Mouse (Mus musculus): ENCODE results near the gene Ubp1. TPM values are rescaled to one million over a fixed set of nuclear protein-coding genes. Genes with fewer than 3 reads are reported as not detected.

Ubp1 gene
- total and polyA plus RNA-seq, 3 experiments = 25.7 to 33.9 (median 26.0) TPM

DNA sequence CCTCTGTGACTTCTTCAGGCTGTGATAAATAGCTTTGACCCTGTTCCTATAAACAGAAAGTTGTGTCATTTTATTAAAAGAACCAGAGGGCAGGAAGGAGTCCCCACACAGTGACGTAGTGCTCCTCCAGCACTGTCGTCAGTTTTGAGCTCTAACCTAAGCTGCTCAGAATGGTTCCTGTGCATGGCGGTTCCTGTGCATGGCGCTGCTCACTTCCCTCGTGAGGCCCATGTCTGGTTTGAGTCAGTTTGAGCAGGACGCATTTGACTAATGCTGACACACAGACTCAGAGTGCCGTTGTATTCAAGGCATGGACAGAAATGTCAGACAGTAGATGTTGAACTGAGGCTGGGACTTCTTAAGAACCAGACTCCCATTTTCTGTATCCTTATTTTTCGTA lies 40.9 kb downstream of the Ubp1 start:
- no peak overlapping the region for H3K4me3 ChIP-seq
- H3K4me1 ChIP-seq (ENCODE audit: control insufficient read depth, insufficient read depth, low read length) = no peaks in the 10 kb centered on the region
- 63% methylated on average over 8 of the region's 8 CpGs for WGBS
- H3K36me3 ChIP-seq (ENCODE audit: control insufficient read depth, insufficient read depth, low read length) = no peaks in the 10 kb centered on the region
- H3K27ac ChIP-seq = no peak overlapping the region
- DNase-seq = no peak
- no peak overlapping the region for H3K9ac ChIP-seq (ENCODE audit: low read depth, low read length)
- H3K27me3 ChIP-seq (ENCODE audit: control insufficient read depth, insufficient read depth, low read length) = no peaks in the 10 kb centered on the region
- H3K79me2 ChIP-seq (replicated peaks; ENCODE audit: control insufficient read depth, insufficient read depth, low read length) = no peaks in the 10 kb centered on the region; the same call in 1 of the 2 replicates
- TF ChIP-seq POLR2A (IDR thresholded peaks at IDR 0.05; ENCODE audit: insufficient read depth, low read depth, low read length) (no peak), CTCF (IDR thresholded peaks at IDR 0.05) (no peak), EP300 (IDR thresholded peaks at IDR 0.05; ENCODE audit: insufficient read depth, low read depth, low read length) (no peak)
- intact Hi-C loops (cut with DNase I) = no loop called here

DNA sequence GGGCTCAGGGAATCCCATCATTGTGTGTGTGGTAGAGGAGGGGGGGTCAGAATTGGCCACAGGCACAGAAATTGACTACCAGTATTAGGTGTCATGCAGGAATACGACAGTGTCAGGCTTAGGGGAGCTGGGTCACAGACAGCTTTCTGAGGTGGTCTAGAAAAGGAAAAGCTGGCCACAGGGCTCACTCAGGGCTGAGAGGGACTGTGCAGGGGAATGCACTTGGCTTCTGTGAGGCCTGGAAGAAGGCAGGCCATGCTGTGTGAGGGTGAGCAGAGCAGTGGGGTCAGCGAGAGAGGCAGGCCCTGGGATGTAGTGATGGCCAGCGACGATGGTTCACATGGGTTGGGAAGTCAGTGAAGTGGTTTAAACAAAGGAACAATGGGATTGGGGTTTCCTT lies 43.1 kb downstream of the Ubp1 start:
- Histone ChIP-seq H3K79me2 (replicated peaks; ENCODE audit: control insufficient read depth, insufficient read depth, low read length) (no peaks in the 10 kb centered on the region; the same call in 1 of the 2 replicates), H3K27me3 (ENCODE audit: control insufficient read depth, insufficient read depth, low read length) (no peaks in the 10 kb centered on the region), H3K9ac (ENCODE audit: low read depth, low read length) (no peak overlapping the region), H3K4me3 (no peak overlapping the region), H3K4me1 (ENCODE audit: control insufficient read depth, insufficient read depth, low read length) (no peaks in the 10 kb centered on the region), H3K27ac (no peak overlapping the region), H3K36me3 (ENCODE audit: control insufficient read depth, insufficient read depth, low read length) (no peaks in the 10 kb centered on the region)
- TF ChIP-seq EP300 (IDR thresholded peaks at IDR 0.05; ENCODE audit: insufficient read depth, low read depth, low read length) (no peak), POLR2A (IDR thresholded peaks at IDR 0.05; ENCODE audit: insufficient read depth, low read depth, low read length) (no peak), CTCF (IDR thresholded peaks at IDR 0.05) (no peak)
- WGBS = 90% methylated on average over 4 of the region's 4 CpGs
- no peak for DNase-seq
- intact Hi-C loops (cut with DNase I) = no loop called here

DNA sequence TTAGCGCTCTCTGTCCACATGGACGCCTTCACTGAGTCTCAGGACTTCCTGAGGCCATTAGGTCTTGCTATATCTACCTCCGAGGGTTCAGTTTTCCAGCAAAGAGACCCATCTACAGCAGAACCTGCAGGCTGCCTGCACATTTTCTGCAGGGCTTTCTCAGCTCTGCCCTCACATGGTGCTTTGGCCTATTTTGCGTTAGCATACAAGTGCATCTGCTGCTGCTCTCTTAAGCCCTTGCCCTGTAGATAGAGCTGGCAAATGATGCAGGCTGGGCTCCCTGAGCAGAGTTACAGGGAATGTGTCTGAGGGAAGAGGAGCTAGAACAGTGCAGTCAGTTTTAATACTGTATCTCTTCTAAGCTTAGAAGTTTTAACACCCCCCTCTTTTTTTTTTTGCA lies 44.2 kb downstream of the Ubp1 start:
- 88% methylated on average over 4 of the region's 4 CpGs for WGBS
- no peak overlapping the region for H3K9ac ChIP-seq (ENCODE audit: low read depth, low read length)

DNA sequence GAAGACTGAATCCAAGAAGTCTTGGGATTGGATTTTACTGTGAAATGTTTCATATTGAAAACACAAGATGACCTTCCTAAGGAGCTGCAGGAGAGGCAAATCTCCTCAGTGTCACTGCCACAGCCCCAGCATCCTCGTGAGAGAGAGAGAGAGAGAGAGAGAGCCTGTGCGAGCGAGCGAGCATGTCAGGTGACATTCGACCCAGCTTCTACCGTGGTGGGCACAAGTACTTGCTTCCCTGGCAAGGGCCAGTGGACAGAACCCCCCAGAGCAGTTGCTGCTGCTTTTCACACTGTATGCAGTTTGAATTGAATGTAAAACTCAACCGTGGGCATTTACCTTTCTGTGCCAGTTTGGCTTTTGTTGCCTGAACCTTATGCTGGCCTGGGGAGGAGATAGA lies 44.7 kb downstream of the Ubp1 start:
- no peaks in the 10 kb centered on the region for H3K27me3 ChIP-seq (ENCODE audit: control insufficient read depth, insufficient read depth, low read length)
- intact Hi-C loops (cut with DNase I) = no loop called here
- no peak overlapping the region for H3K27ac ChIP-seq
- no peaks in the 10 kb centered on the region for H3K79me2 ChIP-seq (replicated peaks; ENCODE audit: control insufficient read depth, insufficient read depth, low read length)
- H3K4me1 ChIP-seq (ENCODE audit: control insufficient read depth, insufficient read depth, low read length) = no peaks in the 10 kb centered on the region
- no peak for DNase-seq
- 90% methylated on average over 7 of the region's 7 CpGs for WGBS
- TF ChIP-seq POLR2A (IDR thresholded peaks at IDR 0.05; ENCODE audit: insufficient read depth, low read depth, low read length) (no peak), EP300 (IDR thresholded peaks at IDR 0.05; ENCODE audit: insufficient read depth, low read depth, low read length) (no peak), CTCF (IDR thresholded peaks at IDR 0.05) (no peak)
- no peak overlapping the region for H3K4me3 ChIP-seq
- H3K36me3 ChIP-seq (ENCODE audit: control insufficient read depth, insufficient read depth, low read length) = no peaks in the 10 kb centered on the region
- no peak overlapping the region for H3K9ac ChIP-seq (ENCODE audit: low read depth, low read length)

More for the DNA sequence above, 44.2 kb downstream of the Ubp1 start:
- H3K4me3 ChIP-seq = no peak overlapping the region
- H3K27ac ChIP-seq = no peak overlapping the region
- TF ChIP-seq POLR2A (IDR thresholded peaks at IDR 0.05; ENCODE audit: insufficient read depth, low read depth, low read length) (no peak), EP300 (IDR thresholded peaks at IDR 0.05; ENCODE audit: insufficient read depth, low read depth, low read length) (no peak), CTCF (IDR thresholded peaks at IDR 0.05) (no peak)
- H3K79me2 ChIP-seq (replicated peaks; ENCODE audit: control insufficient read depth, insufficient read depth, low read length) = no peaks in the 10 kb centered on the region; the same call in 1 of the 2 replicates
- no peaks in the 10 kb centered on the region for H3K27me3 ChIP-seq (ENCODE audit: control insufficient read depth, insufficient read depth, low read length)
- DNase-seq = no peak
- intact Hi-C loops (cut with DNase I) = no loop called here
- no peaks in the 10 kb centered on the region for H3K36me3 ChIP-seq (ENCODE audit: control insufficient read depth, insufficient read depth, low read length)
- no peaks in the 10 kb centered on the region for H3K4me1 ChIP-seq (ENCODE audit: control insufficient read depth, insufficient read depth, low read length)

DNA sequence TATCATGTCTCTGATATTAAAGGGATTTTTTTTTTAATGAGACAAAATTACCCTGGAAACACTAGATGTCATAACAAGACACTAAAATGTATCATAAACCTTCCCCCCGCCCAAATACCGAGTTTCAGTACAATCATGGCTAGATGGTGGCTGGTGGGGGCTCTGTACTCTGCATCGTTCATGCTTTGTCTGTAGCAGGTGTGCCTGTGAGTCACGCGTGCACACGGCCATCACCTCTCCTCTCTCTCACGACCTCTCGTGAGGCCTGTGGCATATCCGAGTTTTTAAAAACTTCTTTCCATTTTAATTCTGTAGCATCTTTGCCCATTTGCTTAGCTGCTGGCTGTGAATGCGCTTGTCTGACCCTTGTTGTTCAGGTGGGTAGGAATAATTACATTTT lies 45.5 kb downstream of the Ubp1 start:
- Histone ChIP-seq H3K27ac (no peak overlapping the region), H3K4me3 (no peak overlapping the region), H3K36me3 (ENCODE audit: control insufficient read depth, insufficient read depth, low read length) (no peaks in the 10 kb centered on the region), H3K27me3 (ENCODE audit: control insufficient read depth, insufficient read depth, low read length) (no peaks in the 10 kb centered on the region), H3K4me1 (ENCODE audit: control insufficient read depth, insufficient read depth, low read length) (peaks cover 2% of the 10 kb centered on the region), H3K79me2 (replicated peaks; ENCODE audit: control insufficient read depth, insufficient read depth, low read length) (no peaks in the 10 kb centered on the region), H3K9ac (ENCODE audit: low read depth, low read length) (no peak overlapping the region)
- TF ChIP-seq EP300 (IDR thresholded peaks at IDR 0.05; ENCODE audit: insufficient read depth, low read depth, low read length) (no peak), CTCF (IDR thresholded peaks at IDR 0.05) (no peak), POLR2A (IDR thresholded peaks at IDR 0.05; ENCODE audit: insufficient read depth, low read depth, low read length) (no peak)
- WGBS = 93% methylated on average over 10 of the region's 10 CpGs
- intact Hi-C loops (cut with DNase I) = no loop called here
- DNase-seq = no peak

DNA sequence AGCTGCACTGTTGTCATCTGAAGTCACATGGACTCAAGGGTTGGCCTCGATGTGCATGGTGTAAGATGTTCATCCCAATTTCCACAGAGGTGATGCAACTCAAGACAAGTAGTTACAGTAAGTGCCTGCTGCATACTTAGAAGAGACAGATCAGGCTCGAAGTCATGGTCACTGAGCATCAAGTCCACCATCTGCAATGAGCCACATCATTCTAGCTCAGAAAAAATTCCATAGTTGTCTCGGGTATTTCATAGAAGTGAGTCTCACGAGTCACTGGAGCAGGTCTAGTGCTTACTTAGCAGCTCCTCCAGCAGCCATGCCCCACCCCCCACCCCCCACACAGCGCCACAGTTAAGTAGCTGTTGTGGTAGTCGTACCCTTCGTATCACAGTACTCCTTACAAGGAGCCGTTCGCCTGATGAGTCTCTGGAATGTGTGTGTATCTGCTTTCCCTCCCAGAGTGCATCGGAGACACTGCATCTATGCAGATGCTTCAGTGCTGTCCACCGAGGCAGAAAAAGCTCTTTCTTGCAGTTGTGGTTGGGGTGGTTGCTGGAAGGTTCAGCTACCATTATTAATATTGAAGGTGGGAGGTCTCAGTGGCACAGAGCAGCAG lies 46.6 kb downstream of the Ubp1 start:
- H3K79me2 ChIP-seq (replicated peaks; ENCODE audit: control insufficient read depth, insufficient read depth, low read length) = no peaks in the 10 kb centered on the region
- H3K36me3 ChIP-seq (ENCODE audit: control insufficient read depth, insufficient read depth, low read length) = no peaks in the 10 kb centered on the region
- H3K4me3 ChIP-seq = no peak overlapping the region
- H3K9ac ChIP-seq (ENCODE audit: low read depth, low read length) = no peak overlapping the region
- 81% methylated on average over 11 of the region's 11 CpGs for WGBS
- no peak for TF ChIP-seq POLR2A (IDR thresholded peaks at IDR 0.05; ENCODE audit: insufficient read depth, low read depth, low read length)
- TF ChIP-seq CTCF (IDR thresholded peaks at IDR 0.05) = no peak
- TF ChIP-seq EP300 (IDR thresholded peaks at IDR 0.05; ENCODE audit: insufficient read depth, low read depth, low read length) = no peak
- H3K27me3 ChIP-seq (ENCODE audit: control insufficient read depth, insufficient read depth, low read length) = no peaks in the 10 kb centered on the region
- intact Hi-C loops (cut with DNase I) = no loop called here
- peaks cover 4% of the 10 kb centered on the region for H3K4me1 ChIP-seq (ENCODE audit: control insufficient read depth, insufficient read depth, low read length)
- no peak for DNase-seq
- H3K27ac ChIP-seq = no peak overlapping the region
